Mouse (Mus musculus): Measurements from ENCODE around the gene Plac1. TPM values are rescaled to one million over a fixed set of nuclear protein-coding genes. Genes with fewer than 3 reads are reported as not detected.

The Plac1 gene
- polyA plus RNA-seq, 1 experiment, result 10.4 TPM

GRCm38 (mm10) chrX:53201616-53202015, 38.3 kb downstream of the Plac1 start:
- Histone ChIP-seq H3K27ac (ENCODE audit: control insufficient read depth, insufficient read depth, low read depth, low read length) (no peak overlapping the region), H3K4me1 (ENCODE audit: control insufficient read depth, insufficient read depth, low read length) (no peaks in the 10 kb centered on the region), H3K27me3 (ENCODE audit: control insufficient read depth, insufficient read depth, low read length) (no peaks in the 10 kb centered on the region), H3K4me3 (ENCODE audit: control insufficient read depth, low read depth, low read length) (no peak overlapping the region), H3K36me3 (ENCODE audit: control insufficient read depth, insufficient read depth, low read length) (no peaks in the 10 kb centered on the region)
- no peak for TF ChIP-seq CTCF (IDR thresholded peaks at IDR 0.05; ENCODE audit: control insufficient read depth, insufficient read depth, insufficient replicate concordance, low read depth, low read length)
- TF ChIP-seq POLR2A (IDR thresholded peaks at IDR 0.05; ENCODE audit: control insufficient read depth, low read depth, low read length), result no peak

- Histone ChIP-seq H3K4me3 (ENCODE audit: control insufficient read depth, low read depth, low read length) (no peak overlapping the region), H3K36me3 (ENCODE audit: control insufficient read depth, insufficient read depth, low read length) (no peaks in the 10 kb centered on the region), H3K27ac (ENCODE audit: control insufficient read depth, insufficient read depth, low read depth, low read length) (no peak overlapping the region), H3K4me1 (ENCODE audit: control insufficient read depth, insufficient read depth, low read length) (no peaks in the 10 kb centered on the region), H3K27me3 (ENCODE audit: control insufficient read depth, insufficient read depth, low read length) (no peaks in the 10 kb centered on the region)
- TF ChIP-seq CTCF (IDR thresholded peaks at IDR 0.05; ENCODE audit: control insufficient read depth, insufficient read depth, insufficient replicate concordance, low read depth, low read length), result no peak
Observed at GRCm38 (mm10) chrX:53197681-53198080, 42.2 kb downstream of the Plac1 start.

DNA sequence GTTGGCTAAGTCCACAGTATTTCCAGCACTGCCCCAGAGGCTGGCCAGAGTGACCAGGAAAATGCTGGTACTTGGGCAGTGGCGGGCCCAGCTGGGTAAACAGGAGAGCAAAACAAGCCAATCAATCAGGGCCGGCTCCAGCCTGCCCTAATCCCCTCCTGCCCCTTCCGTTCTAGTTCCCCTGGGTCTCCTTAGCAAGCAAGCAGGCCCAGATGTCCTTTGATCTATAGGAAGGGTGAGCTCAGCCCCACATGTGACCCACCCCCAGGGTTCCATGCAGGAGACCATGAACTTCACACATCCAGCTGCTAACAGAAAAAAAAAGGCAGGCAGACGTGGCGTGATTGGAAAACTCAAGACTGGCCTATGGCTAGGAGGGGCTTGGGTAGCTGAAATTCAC, 43.5 kb downstream of the Plac1 start:
- no peak overlapping the region for H3K4me3 ChIP-seq (ENCODE audit: control insufficient read depth, low read depth, low read length)
- H3K36me3 ChIP-seq (ENCODE audit: control insufficient read depth, insufficient read depth, low read length), result no peaks in the 10 kb centered on the region
- no peak overlapping the region for H3K27ac ChIP-seq (ENCODE audit: control insufficient read depth, insufficient read depth, low read depth, low read length)
- H3K4me1 ChIP-seq (ENCODE audit: control insufficient read depth, insufficient read depth, low read length), result no peaks in the 10 kb centered on the region
- no peak for TF ChIP-seq CTCF (IDR thresholded peaks at IDR 0.05; ENCODE audit: control insufficient read depth, insufficient read depth, insufficient replicate concordance, low read depth, low read length)
- no peak for TF ChIP-seq POLR2A (IDR thresholded peaks at IDR 0.05; ENCODE audit: control insufficient read depth, low read depth, low read length)
- no peaks in the 10 kb centered on the region for H3K27me3 ChIP-seq (ENCODE audit: control insufficient read depth, insufficient read depth, low read length)

DNA sequence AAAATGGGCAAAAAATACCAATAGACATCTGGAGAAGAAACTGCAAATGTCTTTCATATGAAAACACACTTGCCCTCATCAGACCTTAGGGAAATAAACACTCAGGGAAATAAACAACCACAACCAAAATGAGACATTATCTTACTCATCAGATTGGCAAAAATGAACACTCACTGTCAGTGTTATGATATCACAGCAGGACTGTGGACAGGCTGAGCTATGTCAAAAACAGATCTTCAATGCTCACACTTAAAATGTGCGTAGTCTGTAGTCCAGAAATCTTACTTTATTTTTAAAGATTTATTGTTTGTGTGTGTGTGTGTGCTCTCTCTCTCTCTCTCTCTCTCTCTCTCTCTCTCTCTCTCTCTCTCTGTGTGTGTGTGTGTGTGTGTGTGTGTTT, 51.2 kb downstream of the Plac1 start:
- no peak for TF ChIP-seq CTCF (IDR thresholded peaks at IDR 0.05; ENCODE audit: control insufficient read depth, insufficient read depth, insufficient replicate concordance, low read depth, low read length)
- TF ChIP-seq POLR2A (IDR thresholded peaks at IDR 0.05; ENCODE audit: control insufficient read depth, low read depth, low read length), result no peak
- no peak overlapping the region for H3K4me3 ChIP-seq (ENCODE audit: control insufficient read depth, low read depth, low read length)
- H3K27ac ChIP-seq (ENCODE audit: control insufficient read depth, insufficient read depth, low read depth, low read length), result no peak overlapping the region
- H3K4me1 ChIP-seq (ENCODE audit: control insufficient read depth, insufficient read depth, low read length), result no peaks in the 10 kb centered on the region
- no peaks in the 10 kb centered on the region for H3K27me3 ChIP-seq (ENCODE audit: control insufficient read depth, insufficient read depth, low read length)
- H3K36me3 ChIP-seq (ENCODE audit: control insufficient read depth, insufficient read depth, low read length), result no peaks in the 10 kb centered on the region

DNA sequence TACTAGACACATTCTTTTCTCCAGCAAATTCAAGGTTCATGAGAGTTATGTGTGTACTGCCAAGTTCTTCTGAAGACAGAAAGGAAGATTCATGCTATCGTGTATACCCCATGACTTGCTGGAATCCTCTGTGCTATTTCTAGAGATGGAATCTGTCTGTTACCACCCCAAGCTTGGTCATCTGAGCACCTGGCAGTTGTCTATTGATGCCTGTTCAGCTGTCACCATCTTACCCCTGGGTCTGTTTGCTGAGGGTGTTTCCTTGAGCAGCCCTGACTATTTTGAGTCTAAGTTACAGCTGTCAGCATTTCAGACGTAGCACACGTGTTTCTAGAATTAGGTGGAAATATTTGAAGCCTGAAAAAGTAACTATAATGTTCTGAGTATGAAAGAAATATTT, 60.1 kb downstream of the Plac1 start:
- TF ChIP-seq CTCF (IDR thresholded peaks at IDR 0.05; ENCODE audit: control insufficient read depth, insufficient read depth, insufficient replicate concordance, low read depth, low read length) (no peak), POLR2A (IDR thresholded peaks at IDR 0.05; ENCODE audit: control insufficient read depth, low read depth, low read length) (no peak)
- no peak overlapping the region for H3K4me3 ChIP-seq (ENCODE audit: control insufficient read depth, low read depth, low read length)
- H3K27ac ChIP-seq (ENCODE audit: control insufficient read depth, insufficient read depth, low read depth, low read length), result no peak overlapping the region
- no peaks in the 10 kb centered on the region for H3K36me3 ChIP-seq (ENCODE audit: control insufficient read depth, insufficient read depth, low read length)
- H3K4me1 ChIP-seq (ENCODE audit: control insufficient read depth, insufficient read depth, low read length), result no peaks in the 10 kb centered on the region
- H3K27me3 ChIP-seq (ENCODE audit: control insufficient read depth, insufficient read depth, low read length), result no peaks in the 10 kb centered on the region

DNA sequence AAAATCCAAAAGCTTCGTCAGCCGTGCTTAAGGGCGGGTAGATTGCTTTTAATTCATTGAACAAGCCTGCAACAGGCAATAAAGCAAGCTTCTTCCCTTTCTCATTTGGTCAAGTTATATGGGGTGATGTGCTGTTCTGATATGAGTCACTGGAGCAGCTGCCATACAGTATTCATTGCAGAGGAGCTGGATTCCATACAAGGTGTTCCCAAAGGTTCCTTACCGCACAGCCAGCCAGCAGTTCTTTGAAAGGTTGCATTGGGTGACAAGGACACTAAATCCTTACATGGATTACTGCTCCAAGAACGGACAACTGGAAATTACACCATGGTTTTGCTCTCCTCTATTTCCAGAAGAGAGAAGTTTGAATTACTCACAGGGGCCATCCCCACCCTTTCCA, 63.6 kb downstream of the Plac1 start:
- no peak overlapping the region for H3K27ac ChIP-seq (ENCODE audit: control insufficient read depth, insufficient read depth, low read depth, low read length)
- no peak overlapping the region for H3K4me3 ChIP-seq (ENCODE audit: control insufficient read depth, low read depth, low read length)
- H3K4me1 ChIP-seq (ENCODE audit: control insufficient read depth, insufficient read depth, low read length), result no peaks in the 10 kb centered on the region
- TF ChIP-seq POLR2A (IDR thresholded peaks at IDR 0.05; ENCODE audit: control insufficient read depth, low read depth, low read length), result no peak
- TF ChIP-seq CTCF (IDR thresholded peaks at IDR 0.05; ENCODE audit: control insufficient read depth, insufficient read depth, insufficient replicate concordance, low read depth, low read length), result no peak
- no peaks in the 10 kb centered on the region for H3K27me3 ChIP-seq (ENCODE audit: control insufficient read depth, insufficient read depth, low read length)
- H3K36me3 ChIP-seq (ENCODE audit: control insufficient read depth, insufficient read depth, low read length), result no peaks in the 10 kb centered on the region

DNA sequence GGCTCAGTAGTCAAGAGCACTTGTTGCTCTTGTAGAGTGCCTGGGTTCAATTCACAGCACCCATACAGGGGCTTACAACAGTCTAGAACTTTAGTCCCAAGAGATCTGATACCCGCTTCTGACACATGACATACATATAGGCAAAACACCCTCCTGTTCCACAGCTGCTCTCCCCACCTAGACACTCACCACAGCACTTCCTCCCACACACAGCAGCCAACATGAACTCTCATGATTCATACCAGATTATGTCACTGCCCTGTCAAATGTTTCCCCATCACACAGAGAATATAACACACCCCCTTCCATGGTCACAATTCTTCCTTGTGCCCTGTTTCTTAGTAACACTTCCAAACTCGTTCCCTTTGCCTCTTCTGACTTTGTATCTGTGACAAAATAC, 71.3 kb downstream of the Plac1 start:
- Histone ChIP-seq H3K27ac (ENCODE audit: control insufficient read depth, insufficient read depth, low read depth, low read length) (no peak overlapping the region), H3K4me1 (ENCODE audit: control insufficient read depth, insufficient read depth, low read length) (no peaks in the 10 kb centered on the region), H3K36me3 (ENCODE audit: control insufficient read depth, insufficient read depth, low read length) (no peaks in the 10 kb centered on the region), H3K4me3 (ENCODE audit: control insufficient read depth, low read depth, low read length) (no peak overlapping the region), H3K27me3 (ENCODE audit: control insufficient read depth, insufficient read depth, low read length) (no peaks in the 10 kb centered on the region)
- TF ChIP-seq POLR2A (IDR thresholded peaks at IDR 0.05; ENCODE audit: control insufficient read depth, low read depth, low read length) (no peak), CTCF (IDR thresholded peaks at IDR 0.05; ENCODE audit: control insufficient read depth, insufficient read depth, insufficient replicate concordance, low read depth, low read length) (no peak)

DNA sequence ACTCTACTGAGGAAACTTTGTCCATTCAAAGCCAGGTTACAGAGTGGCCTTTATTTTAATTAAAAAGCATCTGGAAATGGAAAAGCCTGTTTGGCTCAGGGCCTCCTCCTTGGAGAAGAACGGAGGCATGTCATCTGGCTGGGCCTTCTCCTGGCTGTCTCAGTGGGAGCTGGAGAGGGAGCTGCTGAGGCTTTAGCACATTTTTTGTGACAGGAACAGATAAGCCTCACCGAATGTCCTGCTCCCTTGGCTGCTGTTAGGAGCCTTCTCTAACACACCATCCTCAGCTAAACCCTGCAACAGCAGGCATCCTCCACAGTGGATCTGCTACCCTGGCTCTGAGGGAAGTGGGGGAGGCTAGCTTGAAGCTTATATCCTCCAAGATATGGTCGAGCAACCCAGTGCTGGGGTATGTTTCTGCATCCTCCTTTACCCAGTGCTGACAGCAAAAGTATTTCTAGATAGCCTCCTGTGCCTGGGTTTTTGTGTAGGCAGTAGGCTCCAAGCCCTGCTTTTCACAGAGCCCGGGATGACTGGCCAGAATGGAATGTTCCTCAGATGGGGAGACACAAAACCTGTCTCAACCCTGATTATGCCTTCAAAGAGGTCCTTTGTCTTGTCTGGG, 72.9 kb downstream of the Plac1 start:
- H3K36me3 ChIP-seq (ENCODE audit: control insufficient read depth, insufficient read depth, low read length), result no peaks in the 10 kb centered on the region
- no peaks in the 10 kb centered on the region for H3K4me1 ChIP-seq (ENCODE audit: control insufficient read depth, insufficient read depth, low read length)
- TF ChIP-seq POLR2A (IDR thresholded peaks at IDR 0.05; ENCODE audit: control insufficient read depth, low read depth, low read length) (no peak), CTCF (IDR thresholded peaks at IDR 0.05; ENCODE audit: control insufficient read depth, insufficient read depth, insufficient replicate concordance, low read depth, low read length) (no peak)
- H3K4me3 ChIP-seq (ENCODE audit: control insufficient read depth, low read depth, low read length), result no peak overlapping the region
- H3K27ac ChIP-seq (ENCODE audit: control insufficient read depth, insufficient read depth, low read depth, low read length), result no peak overlapping the region
- H3K27me3 ChIP-seq (ENCODE audit: control insufficient read depth, insufficient read depth, low read length), result no peaks in the 10 kb centered on the region
